Mouse (Mus musculus): ENCODE results near the gene Ush1c. TPM values are rescaled to one million over a fixed set of nuclear protein-coding genes. Genes with fewer than 3 reads are reported as not detected.

The Ush1c gene
- total RNA-seq, 4 experiments from 2014 or later: 0.24 to 0.79 TPM; not detected in 2

Other genes starting within 250 kb of the Ush1c start
- gene Abcc6, start 208.2 kb downstream of the Ush1c start, total RNA-seq (2022): 1 to 10 TPM; 1.9 to 2.5 (median 2.3) TPM
- gene Nomo1, start 204.8 kb downstream of the Ush1c start, total RNA-seq (2022): 100 to 1,000 TPM; 100 to 108 (median 103) TPM
- 10 to 100 TPM; 38.1 to 45.7 (median 42.5) TPM for gene Kcnj11, start 137.7 kb downstream of the Ush1c start, total RNA-seq (2022)
- 10 to 100 TPM; 33.4 to 41.0 (median 38.5) TPM for gene Abcc8, start 58.5 kb downstream of the Ush1c start, total RNA-seq (2022)
- under 1 TPM; 0.07 to 0.11 (median 0.10) TPM for gene Otog, start 2.5 kb upstream of the Ush1c start, total RNA-seq (2022)
- gene Myod1, start 138.0 kb upstream of the Ush1c start, total RNA-seq (2022): under 1 TPM in 2 of 4 experiments, not detected in 2; 0.19 to 0.23 TPM
- 100 to 1,000 TPM; 134 to 153 (median 136) TPM for gene Kcnc1, start 158.0 kb upstream of the Ush1c start, total RNA-seq (2022)